Mouse (Mus musculus) heart, adult 2 months (tissue): ENCODE data around the gene Ppp6r2.

ENCODE experiments used
- CTCF ChIP-seq: fragments of 200-600 bp; IDR thresholded peaks from 2 replicates; pipeline ENCODE4 v1.8.1; 2022; ENCODE audit warnings: antibody characterized with exemption, mild to moderate bottlenecking, moderate library complexity
- EP300 ChIP-seq: fragments of 200-500 bp; IDR thresholded peaks from 2 replicates; pipeline ENCODE4 v1.6.1; 2011; ENCODE audit warnings: low read depth, low read length, control low read depth; ENCODE audit not compliant: insufficient read depth
- POLR2A ChIP-seq: fragments of 200-500 bp; IDR thresholded peaks from 2 replicates; pipeline ENCODE4 v1.6.1; 2011; ENCODE audit warnings: mild to moderate bottlenecking, low read depth, low read length, control low read depth; ENCODE audit not compliant: insufficient read depth

GRCm38 (mm10) chr15:89211716-89212461, 536 bp downstream of the Ppp6r2 start:
- TF ChIP-seq CTCF (no peak), POLR2A (no peak), EP300 (no peak)
